Mouse (Mus musculus) MEL (cell line): ENCODE data around the gene Lig4.

Experiments used
- CHD2 ChIP-seq: IDR thresholded peaks from 2 replicates; pipeline ENCODE4 v1.6.1; 2011; ENCODE audit warnings: low read length, improper control_type of control experiment
- CTCF ChIP-seq, 3 experiments: IDR thresholded peaks in 2 of 3; conservative IDR thresholded peaks in 1 of 3; 2 replicates each; pipeline ENCODE4 v1.5.1; 2011 to 2012; ENCODE audit warnings: low read length in 3 of 3, low read depth in 2 of 3, mild to moderate bottlenecking in 2 of 3, improper control_type of control experiment in 1 of 3, inconsistent platforms in 1 of 3, mixed read lengths in 1 of 3, moderate library complexity in 1 of 3; ENCODE audit not compliant: control insufficient read depth in 1 of 3, insufficient read depth in 1 of 3, poor library complexity in 1 of 3, severe bottlenecking in 1 of 3
- EP300 ChIP-seq, 2 experiments: IDR thresholded peaks; 2 replicates each; pipeline ENCODE4 v1.6.1; 2011; ENCODE audit warnings: improper control_type of control experiment in 2 of 2, low read length in 2 of 2, low read depth in 1 of 2, mild to moderate bottlenecking in 1 of 2
- ETS1 ChIP-seq: IDR thresholded peaks from 2 replicates; pipeline ENCODE4 v1.6.1; 2012; ENCODE audit warnings: low read depth, mild to moderate bottlenecking, inconsistent platforms, low read length, improper control_type of control experiment, moderate library complexity
- HCFC1 ChIP-seq: IDR thresholded peaks from 2 replicates; pipeline ENCODE4 v1.6.1; 2012; ENCODE audit warnings: low read depth, mild to moderate bottlenecking, inconsistent platforms, low read length, improper control_type of control experiment, moderate library complexity
- MEF2A ChIP-seq: IDR thresholded peaks from 2 replicates; pipeline ENCODE4 v1.6.1; 2014; ENCODE audit warnings: low read depth, mild to moderate bottlenecking, inconsistent platforms, low read length, improper control_type of control experiment; ENCODE audit not compliant: poor library complexity, insufficient replicate concordance, severe bottlenecking; ENCODE audit errors: extremely low read depth
- MXI1 ChIP-seq: IDR thresholded peaks from 2 replicates; pipeline ENCODE4 v1.6.1; 2011; ENCODE audit warnings: mild to moderate bottlenecking, low read depth, low read length, improper control_type of control experiment
- POLR2A ChIP-seq, 2 experiments: IDR thresholded peaks; 2 replicates each; pipeline ENCODE4 v1.6.1; 2011 to 2012; ENCODE audit warnings: low read length in 2 of 2, mild to moderate bottlenecking in 2 of 2, control low read depth in 1 of 2, improper control_type of control experiment in 1 of 2, low read depth in 1 of 2, moderate library complexity in 1 of 2; ENCODE audit not compliant: control insufficient read depth in 1 of 2, insufficient read depth in 1 of 2, poor library complexity in 1 of 2
- USF1 ChIP-seq: IDR thresholded peaks from 2 replicates; pipeline ENCODE4 v1.6.1; 2014; ENCODE audit warnings: low read depth, mild to moderate bottlenecking, inconsistent platforms, low read length, improper control_type of control experiment, moderate library complexity
- ZKSCAN1 ChIP-seq: IDR thresholded peaks from 2 replicates; pipeline ENCODE4 v1.6.1; 2012; ENCODE audit warnings: low read depth, mild to moderate bottlenecking, inconsistent platforms, low read length, improper control_type of control experiment, moderate library complexity
- ZMIZ1 ChIP-seq: IDR thresholded peaks from 2 replicates; pipeline ENCODE4 v1.6.1; 2012; ENCODE audit warnings: low read depth, mild to moderate bottlenecking, inconsistent platforms, low read length, improper control_type of control experiment, moderate library complexity
- ZNF384 ChIP-seq: IDR thresholded peaks from 2 replicates; pipeline ENCODE4 v1.6.1; 2012; ENCODE audit warnings: low read depth, mild to moderate bottlenecking, inconsistent platforms, low read length, improper control_type of control experiment

GRCm38 (mm10) chr8:9977573-9978314 is at the start of gene Lig4, which contains the start of gene Abhd13:
- TF ChIP-seq USF1 (no peak), CTCF (IDR thresholded peaks at IDR 0.05 in 2 of 3, conservative IDR thresholded peaks at IDR 0.05 in 1 of 3; ENCODE audit: control insufficient read depth in 1 of 3, insufficient read depth in 1 of 3, low read depth in 2 of 3, low read length in 3 of 3, poor library complexity in 1 of 3, severe bottlenecking in 1 of 3) (no peak), POLR2A (IDR thresholded peaks at IDR 0.05; ENCODE audit: control insufficient read depth in 1 of 2, insufficient read depth in 1 of 2, low read depth in 1 of 2, low read length in 2 of 2, poor library complexity in 1 of 2) (peak; percentile 72 to 77; a peak in 3 of 4 replicates), HCFC1 (peak; percentile 92), ZKSCAN1 (no peak), CHD2 (no peak), ETS1 (peak; percentile 73), ZMIZ1 (0 out of 2 replicates have a peak, but pooled peaks have one; percentile 49), MEF2A (no peak), EP300 (IDR thresholded peaks at IDR 0.05; ENCODE audit: low read depth in 1 of 2, low read length in 2 of 2) (peak in 1 of 2 experiments; percentile 50; a peak in 1 of 4 replicates), MXI1 (peak; percentile 79), ZNF384 (peak; percentile 49; the same call in 1 of the 2 replicates)
